Mouse (Mus musculus) C2C12 (cell line): ENCODE measurements around the gene Pls3.

ENCODE experiments used
- CTCF ChIP-seq: IDR thresholded peaks from one replicate; pipeline ENCODE4 v1.5.1; 2011; ENCODE audit not compliant: control insufficient read depth, insufficient read depth, insufficient read length
- MAX ChIP-seq: IDR thresholded peaks from one replicate; pipeline ENCODE4 v1.6.1; 2011; ENCODE audit warnings: mild to moderate bottlenecking, control low read depth
- MYOD1 ChIP-seq: IDR thresholded peaks from one replicate; pipeline ENCODE4 v1.6.1; 2011; ENCODE audit warnings: low read depth; ENCODE audit not compliant: control insufficient read depth, insufficient read length
- MYOG ChIP-seq: IDR thresholded peaks from one replicate; pipeline ENCODE4 v1.6.1; 2011; ENCODE audit not compliant: control insufficient read depth, insufficient read length; ENCODE audit errors: extremely low read depth
- USF1 ChIP-seq: IDR thresholded peaks from one replicate; pipeline ENCODE4 v1.6.1; 2011; ENCODE audit warnings: low read depth, mild to moderate bottlenecking, control low read depth, moderate library complexity

GRCm38 (mm10) chrX:75764135-75764793, 110.7 kb downstream of the Pls3 start:
- TF ChIP-seq CTCF (no peak), USF1 (peak; percentile 87), MYOD1 (no peak), MYOG (no peak), MAX (peak; percentile 13)
